Mouse (Mus musculus) cerebellum, adult 11-12 months (tissue): ENCODE measurements around the gene Hook2.

Experiments
- DNase-seq: peaks from one replicate; pipeline ENCODE4 v3.0.0; 2022

Hook2 gene

DNA sequence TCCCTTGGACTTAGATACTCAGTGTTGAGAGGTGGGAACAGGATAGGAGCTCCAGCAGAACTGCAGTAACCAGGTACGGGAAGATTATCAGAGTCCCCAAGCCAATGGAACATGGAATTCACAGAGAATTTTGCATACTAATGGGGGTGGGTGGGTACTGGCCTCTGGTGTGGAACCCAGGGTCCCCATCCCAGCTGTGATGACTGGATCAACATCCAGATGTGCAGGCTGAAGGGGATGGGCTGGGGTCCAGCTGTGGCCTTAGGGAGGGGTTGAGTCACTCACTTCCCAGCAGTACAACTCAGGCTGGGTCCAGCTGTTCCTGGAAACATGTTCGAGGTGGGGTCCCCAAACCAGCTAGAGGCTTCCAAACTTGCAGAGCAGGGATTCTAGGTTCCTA is 2.5 kb upstream of the Hook2 start:
- DNase-seq, result peak; percentile 60

DNA sequence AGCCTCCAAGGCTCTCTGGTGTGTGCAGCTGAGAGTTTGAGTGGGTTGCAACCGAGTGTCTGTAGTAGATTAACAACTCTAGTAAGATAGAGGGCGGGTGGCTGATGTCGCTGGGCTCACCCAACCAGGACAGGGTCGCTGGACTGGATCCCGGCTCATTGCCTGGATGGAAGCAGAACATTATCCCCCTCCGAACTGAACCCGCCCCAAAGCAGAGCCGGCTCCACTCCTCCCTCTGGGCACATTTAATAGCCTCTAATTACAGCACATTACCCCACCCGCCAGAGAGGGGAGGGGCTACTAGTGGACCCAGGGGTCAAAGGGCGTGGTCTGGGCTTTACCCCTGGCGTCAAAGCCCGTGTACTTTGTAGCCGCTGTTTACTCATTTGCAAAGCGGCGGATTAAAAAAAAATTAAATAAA is 1.1 kb upstream of the Hook2 start:
- DNase-seq, result peak; percentile 76

DNA sequence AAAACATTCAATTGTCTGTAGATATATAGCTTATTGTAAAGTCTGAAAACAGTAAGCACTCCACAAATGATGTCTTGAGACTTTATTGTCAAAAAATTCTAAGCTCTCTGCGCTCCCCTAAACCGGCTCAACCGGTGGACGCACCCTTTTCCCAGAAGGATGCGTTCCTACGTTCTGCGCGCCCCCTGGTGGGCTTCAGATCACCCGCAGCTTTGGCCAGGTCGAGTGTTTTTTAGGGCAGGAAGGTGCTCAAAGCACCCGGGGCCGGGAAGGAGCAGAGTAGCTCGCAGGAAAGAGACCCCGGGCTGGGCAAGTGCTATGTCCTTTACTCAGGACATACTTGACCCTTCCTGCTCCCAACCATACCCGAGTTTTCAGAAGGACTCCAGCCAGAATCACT is 593 bp upstream of the Hook2 start:
- DNase-seq, result peak; percentile 88

DNA sequence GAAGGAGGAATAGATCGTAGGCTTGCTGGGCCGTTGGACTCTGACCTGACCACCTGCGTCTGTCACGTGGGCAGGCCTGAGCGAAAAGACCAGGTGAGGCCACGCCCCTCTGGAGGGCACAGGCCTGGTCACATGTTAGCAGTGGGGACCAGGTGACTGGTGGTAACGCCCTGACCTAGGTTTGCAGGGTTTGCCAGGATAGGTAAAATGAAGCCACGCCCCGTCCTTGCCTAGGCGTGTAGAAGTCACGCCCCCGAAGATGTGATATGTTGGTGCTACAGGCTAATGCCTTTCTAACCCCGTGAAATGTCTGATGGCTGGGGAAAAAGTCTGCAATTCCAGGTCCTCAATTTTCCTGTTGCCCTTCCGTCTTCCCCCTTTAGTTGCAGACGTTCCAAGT is 433 bp downstream of the Hook2 start:
- DNase-seq, result peak; percentile 89

DNA sequence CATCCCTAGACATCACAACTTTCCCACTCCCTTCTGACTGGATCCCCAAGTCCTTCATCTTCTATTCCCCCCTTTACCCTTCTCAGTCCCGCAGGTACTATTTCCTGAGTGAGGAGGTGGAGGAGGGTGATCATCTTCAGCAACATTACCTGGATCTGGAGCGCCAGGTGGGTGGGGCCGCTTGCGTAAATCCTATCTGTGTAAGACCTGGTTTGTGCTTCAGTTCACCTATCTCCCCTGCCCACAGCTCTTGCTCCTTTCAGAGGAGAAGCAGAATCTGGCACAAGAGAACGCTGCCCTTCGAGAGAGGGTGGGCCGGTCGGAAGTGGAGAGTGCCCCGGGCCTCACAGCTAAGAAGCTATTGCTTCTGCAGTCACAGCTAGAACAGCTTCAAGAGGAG is 4.0 kb downstream of the Hook2 start:
- DNase-seq, result peak; percentile 30

DNA sequence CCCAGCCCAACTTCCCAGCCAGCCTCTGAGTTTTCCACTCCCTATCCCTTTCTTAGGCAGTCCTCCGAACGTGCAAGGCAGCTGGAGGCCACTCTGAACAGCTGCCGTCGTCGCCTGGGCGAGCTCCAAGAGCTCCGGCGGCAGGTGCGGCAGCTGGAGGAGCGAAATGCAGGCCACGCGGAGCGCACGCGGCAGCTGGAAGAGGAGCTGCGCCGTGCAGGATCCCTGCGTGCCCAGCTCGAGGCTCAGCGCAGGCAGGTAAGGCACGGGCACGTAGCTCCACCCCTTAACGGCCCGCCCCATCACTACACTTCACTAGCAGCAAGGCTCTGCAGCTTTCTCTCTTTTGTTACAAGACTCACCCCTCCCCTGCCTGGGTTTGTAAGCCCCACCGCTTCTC is 5.3 kb downstream of the Hook2 start:
- DNase-seq, result peak; percentile 38

DNA sequence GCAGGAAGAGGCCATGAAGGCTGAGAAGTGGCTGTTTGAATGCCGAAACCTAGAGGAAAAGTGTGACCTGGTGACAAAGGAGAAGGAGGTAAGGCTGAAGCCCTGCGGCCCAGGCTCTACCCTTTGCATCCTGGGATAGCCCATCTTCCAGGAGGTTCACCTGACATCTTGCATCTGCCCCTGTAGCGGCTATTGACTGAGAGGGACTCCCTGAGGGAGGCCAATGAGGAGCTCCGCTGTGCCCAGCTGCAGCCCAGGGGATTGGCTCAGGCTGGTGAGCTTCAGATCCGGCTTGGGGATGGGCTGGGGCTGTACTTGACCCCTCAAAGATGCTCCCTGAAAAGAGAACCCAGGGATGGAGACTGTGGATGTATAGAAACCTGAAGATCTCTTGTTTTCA is 6.6 kb downstream of the Hook2 start:
- peak; percentile 22 for DNase-seq

DNA sequence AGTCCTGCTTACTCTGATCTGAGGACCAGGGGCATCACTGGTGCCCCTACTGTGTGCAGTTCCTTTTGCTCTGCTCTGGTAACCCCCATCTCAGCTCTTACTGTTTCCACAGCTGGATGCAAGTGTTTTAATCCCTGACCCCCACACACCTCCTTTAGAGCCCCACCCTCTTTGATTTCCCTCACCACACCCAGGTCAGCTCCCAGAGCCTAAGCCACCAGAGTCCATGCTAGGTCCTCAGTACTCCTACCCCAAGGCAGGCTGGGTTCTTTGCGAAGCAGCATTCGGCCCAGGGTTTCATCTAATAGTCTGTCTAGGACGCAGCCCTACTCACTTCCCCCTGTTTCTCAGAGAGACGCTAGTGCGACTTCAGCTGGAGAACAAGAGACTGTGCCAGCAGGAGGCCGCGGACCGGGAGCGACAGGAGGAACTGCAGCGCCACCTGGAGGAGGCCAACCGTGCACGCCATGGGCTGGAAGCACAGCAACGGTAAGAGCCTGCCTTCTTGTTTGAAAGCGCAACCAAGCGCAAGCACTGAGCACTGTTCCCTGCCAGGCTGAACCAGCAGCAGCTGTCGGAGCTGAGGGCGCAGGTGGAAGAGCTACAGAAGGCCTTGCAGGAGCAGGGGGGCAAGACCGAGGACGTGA is 7.4 kb downstream of the Hook2 start:
- DNase-seq, result peak; percentile 94

DNA sequence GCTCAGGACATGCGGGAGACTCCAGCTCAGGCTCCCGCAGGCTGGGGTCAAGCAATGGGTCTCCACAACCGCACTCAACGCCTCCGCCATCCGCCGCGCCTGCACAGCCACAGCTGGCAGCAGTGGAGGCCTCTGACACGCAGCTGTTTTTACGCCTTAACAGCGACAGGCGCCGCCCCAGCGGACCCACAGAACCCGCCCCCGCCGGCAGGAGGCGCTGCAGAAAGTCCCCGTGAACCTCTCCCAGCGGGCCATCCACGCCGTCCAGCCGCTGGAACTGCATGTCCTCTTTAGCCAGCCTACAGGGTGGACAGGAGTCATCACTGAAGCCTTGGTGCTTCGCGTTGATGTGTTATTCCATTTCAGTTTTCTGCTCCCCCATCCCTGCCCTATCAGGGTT is 17.3 kb downstream of the Hook2 start:
- no peak for DNase-seq

DNA sequence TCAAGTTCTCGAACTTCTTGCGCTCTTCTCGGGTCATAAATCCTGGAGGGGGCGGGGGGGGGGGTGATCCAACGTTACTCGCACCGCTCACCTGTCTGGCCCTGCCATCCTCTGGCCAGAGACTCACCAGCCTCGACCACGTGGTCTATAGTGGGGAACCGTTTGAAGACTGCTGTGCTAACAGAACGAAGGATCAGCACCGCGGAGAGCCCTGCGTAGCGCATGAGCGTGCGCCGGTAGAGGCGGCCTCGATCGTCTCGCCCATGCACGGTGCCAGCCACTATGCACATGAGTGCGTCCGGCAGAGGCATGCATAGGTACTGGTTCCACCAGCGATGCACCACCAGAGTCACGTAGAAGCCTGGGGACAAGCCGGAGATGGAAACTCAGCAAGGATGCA is 20.8 kb downstream of the Hook2 start:
- no peak for DNase-seq

DNA sequence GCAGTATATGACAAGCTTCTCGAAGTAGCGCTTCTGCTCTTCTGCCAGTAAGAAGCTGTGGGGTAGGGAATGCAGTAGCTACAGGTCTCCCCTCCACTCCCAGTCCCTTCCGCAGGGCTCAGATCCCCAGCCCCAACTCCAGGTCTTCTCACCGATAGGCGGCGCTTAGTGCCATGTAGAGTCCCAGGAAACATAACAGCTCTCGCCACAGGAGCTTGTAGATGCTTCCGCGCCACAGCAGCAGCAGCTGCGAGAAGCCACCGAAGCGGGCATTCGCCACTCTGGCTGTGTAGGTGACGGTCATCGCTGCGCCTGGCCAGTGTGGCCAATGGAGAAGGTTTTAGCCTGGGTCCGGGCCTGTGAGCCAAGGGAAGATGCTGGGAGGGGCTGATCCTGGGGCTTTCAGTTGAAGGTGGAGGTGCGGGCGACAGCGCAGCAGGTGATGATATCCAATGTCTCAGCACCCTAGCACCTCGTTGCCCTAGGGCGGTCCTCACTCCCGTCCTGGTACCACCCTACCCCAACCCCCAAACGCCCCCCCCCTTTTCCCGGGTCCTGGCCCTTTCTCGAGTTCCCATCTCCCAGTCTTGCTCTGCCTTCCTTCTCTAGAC is 22.9 kb downstream of the Hook2 start:
- peak; percentile 73 for DNase-seq

DNA sequence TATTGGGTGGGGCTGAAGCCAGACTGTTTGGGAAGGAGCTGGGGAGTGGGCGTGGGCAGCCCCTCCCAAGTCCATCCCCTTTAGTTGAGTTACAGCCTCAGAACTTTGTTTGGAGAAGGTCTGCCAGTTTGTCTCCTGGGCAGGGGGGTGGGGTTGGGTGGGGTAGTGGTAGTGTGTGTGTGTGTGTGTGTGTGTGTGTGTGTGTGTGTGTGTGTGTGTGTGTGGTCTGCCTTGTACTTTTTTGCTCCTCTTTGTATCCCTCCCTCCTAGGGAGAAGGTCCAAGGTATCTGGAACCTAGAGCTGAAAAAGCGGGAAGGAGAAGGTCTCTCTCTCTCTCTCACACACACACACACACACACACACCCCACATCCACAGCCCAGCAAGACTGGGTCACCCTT is 24.0 kb downstream of the Hook2 start, which contains the start of gene Best2:
TSS of gene Best2 (minus strand) at position 101 of the 400 bp plus-strand sequence.
- DNase-seq, result no peak

DNA sequence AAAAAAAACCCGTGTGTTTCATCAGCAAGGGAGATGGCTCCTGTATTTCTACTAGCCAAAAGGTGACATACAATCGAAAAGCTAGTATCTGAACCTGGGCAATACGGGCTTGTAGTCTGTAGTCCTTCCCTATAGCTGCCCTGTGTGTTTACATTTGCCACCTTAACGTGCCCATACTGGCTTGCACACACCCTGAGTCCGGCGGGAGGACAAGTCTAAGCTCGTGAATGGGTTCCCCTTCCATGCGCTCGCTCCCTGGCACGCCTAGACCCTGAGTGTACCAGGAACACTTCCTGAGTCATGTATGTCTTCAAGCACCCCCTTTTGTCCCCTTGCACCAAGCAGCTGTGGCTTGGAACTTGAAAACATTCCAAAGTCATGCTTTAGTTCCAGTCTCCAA is 26.3 kb downstream of the Hook2 start:
- no peak for DNase-seq

DNA sequence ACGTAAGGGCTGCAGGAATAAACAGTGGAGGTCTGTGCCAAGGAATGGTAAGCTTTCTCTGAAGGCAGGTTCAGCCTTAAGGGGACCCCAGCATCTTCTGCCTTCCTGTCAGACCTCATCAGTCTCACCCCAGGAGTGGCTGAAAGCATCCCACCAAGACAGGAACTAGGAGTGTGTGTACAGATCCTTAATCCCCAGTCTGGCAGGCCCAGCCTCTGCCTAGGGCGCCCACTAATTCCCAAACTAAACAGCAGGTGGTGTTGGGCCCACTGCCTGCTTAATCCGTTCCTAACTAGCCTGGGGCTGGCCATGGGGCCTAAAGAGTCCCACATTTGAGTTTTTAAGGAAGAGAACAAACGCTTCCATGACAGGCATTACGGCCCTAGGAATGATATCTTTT is 26.8 kb downstream of the Hook2 start:
- no peak for DNase-seq

DNA sequence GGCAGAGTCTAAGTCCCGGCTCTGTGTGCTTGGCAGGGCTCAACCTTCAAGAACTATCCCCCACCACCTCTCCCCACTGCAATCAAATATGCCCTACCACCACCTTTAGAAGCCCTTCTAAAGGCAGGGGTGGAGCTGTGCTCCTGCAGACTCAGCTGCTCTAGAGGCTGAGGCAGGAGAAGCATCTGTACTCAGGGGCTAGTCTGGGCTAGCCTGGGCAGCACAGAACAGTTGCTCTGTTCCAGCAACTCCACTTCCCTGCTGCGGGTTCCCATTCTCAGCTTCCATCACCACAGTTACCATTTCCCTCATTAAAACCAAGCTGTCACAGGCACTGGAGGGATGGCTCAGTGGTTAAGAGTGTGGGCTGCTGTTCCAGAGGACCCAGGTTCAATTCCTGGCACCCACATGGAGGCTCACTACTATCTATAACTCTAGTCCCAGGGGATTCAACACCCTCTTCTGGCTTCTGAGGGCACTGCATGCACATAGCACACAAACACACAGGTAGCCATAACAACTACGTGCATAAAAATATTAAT is 31.2 kb downstream of the Hook2 start:
- no peak for DNase-seq

DNA sequence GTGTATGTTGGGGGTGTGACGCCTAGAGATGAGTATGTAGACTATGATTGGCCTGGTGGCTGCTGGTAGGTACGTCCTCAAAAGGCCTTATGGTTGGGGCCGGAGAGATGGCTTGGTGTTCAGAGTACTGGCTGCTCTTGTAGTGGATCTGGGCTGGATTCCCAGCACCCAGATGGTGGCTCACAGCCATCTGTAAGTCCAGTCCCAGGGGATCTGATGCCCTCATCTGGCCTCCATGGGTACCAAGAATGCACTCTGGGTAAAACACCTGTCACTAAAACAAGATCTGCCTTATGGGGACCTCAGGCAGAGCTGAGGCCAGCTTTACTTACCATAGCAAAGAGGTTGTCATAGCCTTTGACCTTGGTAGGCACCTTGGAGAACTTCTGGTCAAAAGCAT is 33.4 kb downstream of the Hook2 start:
- no peak for DNase-seq

DNA sequence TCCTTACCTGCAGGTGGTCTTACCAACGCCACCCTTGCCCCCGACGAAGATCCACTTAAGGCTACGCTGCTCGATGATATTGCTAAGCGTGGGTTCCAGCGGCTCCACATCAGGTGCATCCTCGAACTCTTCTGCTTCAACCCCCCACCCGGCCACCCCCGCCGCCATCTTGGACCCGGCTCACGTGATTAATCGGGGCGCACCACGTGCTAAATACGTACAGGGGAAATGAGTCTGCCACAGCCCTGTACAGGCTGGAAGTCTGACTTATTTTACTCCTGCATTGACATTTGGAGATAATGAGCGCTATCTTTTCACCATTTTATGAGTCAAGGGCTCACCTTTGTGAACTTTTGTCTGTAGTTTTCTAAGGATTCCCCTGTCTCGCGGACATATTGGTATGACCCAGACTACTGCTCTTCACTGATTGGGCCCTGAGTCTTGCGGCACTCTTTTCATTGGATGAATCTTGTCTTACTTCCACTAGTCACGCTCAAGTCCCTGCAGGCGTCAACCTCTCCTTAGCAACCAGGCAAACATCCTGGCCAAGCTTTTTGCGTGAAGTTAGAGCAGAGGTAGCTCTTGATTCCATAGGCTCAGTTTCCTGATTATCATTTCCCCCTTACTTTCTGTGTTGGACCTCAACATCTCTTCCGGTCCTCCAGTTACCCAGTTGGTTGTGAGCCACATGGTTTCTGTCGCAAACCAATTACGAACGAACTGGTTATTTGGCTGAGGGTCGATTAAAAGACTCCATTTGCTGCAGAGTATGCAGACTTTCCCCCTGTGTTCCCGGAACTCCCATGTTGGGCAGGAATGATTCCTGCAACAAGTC is 34.9 kb downstream of the Hook2 start, which contains the start of gene Asna1:
TSS of gene Asna1 (minus strand) at position 184 of the 835 bp plus-strand sequence.
- peak; percentile 83 for DNase-seq

DNA sequence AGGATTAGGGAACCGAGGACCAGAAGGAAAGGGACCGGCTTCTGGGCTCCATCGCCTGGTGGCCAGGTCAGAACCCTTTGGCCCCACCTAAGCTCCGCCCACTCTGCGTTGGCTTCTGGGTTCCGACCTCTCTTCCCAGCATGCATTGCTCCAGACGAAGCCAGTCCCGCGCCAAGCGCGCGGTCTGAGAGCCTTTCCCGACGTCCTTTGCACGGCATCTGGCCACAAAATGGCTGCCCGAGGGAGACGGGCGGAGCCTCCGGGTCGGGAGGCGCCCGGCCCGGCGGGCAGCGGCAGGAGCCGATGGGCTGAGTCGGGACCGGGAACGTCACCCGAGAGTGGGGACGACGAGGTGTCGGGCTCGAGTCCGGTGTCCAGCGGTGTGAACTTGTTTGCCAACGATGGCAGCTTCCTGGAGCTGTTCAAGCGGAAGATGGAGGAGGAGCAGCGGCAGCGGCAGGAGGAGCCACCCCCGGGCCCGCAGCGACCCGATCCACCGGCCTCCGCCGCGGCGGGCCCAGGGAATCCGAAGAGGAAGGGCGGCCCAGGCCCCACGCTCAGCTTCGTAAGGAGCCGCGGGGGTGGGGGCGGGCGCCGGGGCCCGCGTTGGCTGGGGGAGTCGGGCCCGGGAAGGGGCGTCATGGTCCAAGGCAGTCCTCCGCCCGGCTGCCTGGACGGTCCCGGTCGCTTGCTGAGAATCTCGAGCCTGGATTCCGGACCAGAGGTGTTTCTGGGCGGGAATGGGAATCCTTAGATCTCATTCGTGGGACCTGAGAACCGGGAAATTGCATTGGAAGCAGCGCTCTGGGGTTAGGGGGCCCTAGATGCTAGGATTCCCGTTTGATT is 36.5 kb downstream of the Hook2 start, which contains the start of gene Trir:
TSS of gene Trir (plus strand) at position 154 of the 846 bp plus-strand sequence.
- peak; percentile 97 for DNase-seq

DNA sequence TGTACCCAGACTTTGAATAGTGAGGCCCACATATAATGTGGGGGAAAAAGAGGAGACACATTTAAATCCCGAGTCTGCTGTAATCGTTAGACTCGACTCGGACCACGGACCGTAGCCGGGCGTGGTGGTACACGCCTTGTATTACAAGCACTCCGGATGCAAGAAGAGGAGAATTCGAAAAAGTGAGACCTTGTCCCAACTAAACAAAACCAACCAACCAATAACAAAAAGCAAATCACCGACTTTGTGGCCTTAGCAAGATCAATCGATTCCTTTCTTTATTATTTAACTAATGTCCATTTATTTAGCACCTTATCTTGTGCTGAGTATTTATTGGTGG is 37.1 kb downstream of the Hook2 start:
- no peak for DNase-seq

DNA sequence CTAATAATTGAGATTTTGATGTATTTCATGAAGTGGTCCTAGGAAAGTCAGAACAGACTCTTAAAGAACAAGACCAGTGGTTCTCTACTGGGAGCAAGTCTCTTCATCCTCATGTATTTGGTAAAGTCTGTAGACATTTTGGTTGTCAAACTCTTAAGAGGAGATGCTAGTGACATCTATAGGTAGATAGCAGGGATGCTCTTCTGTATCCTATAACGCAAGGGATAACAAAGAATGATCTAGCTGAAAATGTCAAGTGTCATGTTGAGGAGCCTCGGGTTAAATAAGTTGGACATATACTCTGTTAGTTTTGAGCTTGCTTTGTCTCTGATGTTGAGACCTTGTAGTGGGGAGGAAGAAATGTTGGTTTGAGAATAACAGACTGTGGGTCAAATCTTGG is 37.5 kb downstream of the Hook2 start:
- no peak for DNase-seq

DNA sequence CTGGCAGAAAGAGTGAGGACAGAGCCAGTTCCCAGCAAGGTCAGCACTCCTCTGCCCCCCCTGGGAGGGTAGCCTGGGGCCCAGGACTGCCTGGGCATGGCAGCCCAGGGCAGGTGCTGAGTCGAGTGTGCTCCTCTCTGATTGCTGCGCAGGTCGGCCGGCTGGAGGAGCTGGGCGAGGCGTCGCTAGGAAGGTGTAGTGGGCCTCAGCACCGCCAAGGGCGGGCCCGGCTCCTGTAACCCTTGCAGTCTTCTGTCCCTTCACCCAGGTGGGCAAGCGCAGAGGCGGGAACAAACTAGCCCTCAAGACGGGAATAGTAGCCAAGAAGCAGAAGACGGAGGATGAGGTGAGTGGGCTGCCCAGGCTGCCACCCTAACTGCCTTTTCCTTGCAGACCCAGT is 38.9 kb downstream of the Hook2 start:
- peak; percentile 55 for DNase-seq

DNA sequence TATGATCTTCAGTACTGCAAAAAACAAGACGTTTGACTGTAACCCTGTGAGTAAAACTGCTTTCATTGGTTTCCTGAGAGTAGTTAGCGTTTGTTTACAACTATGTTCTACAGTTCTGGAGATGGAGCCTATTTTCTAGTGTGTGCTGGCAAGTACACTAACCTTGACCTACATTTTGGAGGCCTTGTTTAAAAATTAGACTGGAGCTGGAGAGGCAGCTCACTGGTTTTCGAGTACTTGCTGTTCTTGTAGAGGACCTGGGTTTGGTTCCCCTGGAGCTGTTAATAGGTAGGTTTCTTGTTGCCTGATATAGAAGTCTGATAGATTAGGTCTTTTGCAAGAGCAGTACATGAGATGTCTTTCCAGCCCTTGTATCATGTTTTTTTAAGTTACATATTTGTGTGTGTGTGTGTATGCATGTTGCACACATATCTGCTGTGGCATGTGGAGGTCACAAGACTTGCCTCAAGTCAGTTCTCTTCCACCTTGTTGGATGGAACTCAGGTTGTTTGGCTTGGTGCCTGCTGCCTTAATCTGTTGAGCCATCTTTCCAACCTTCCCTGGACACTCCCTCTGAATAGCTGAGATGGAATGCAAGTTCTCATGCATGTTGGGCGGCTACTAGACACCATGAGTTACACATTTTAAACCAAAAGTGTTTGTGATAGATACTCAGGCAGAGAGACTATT is 42.4 kb downstream of the Hook2 start:
- no peak for DNase-seq
